Mouse (Mus musculus): ENCODE measurements around the gene Blvrb. TPM values are rescaled to one million over a fixed set of nuclear protein-coding genes. Genes with fewer than 3 reads are reported as not detected.

The Blvrb gene
- polyA plus RNA-seq, 1 experiment from 2014 or later = 40.9 TPM

GRCm38 (mm10) chr7:27454461-27455121 is 6.8 kb downstream of the Blvrb start:
- WGBS = 85% methylated on average over 10 of the region's 10 CpGs
- H3K27ac ChIP-seq (replicated peaks) = no peak overlapping the region
- H3K36me3 ChIP-seq = no peaks in the 10 kb centered on the region
- H3K27me3 ChIP-seq (ENCODE audit: low read depth, poor library complexity, severe bottlenecking) = no peaks in the 10 kb centered on the region
- H3K4me1 ChIP-seq = 0 out of 2 replicates have a peak, but pooled peaks cover 4% of the 10 kb centered on the region
- no peak overlapping the region for H3K4me3 ChIP-seq
- H3K9me3 ChIP-seq (replicated peaks) = no peaks in the 10 kb centered on the region
- DNase-seq (ENCODE audit: low spot score) = no peak

- Histone ChIP-seq H3K4me3 (no peak overlapping the region), H3K27ac (replicated peaks) (no peak overlapping the region), H3K4me1 (0 out of 2 replicates have a peak, but pooled peaks cover 4% of the 10 kb centered on the region), H3K9me3 (replicated peaks) (no peaks in the 10 kb centered on the region), H3K27me3 (ENCODE audit: low read depth, poor library complexity, severe bottlenecking) (no peaks in the 10 kb centered on the region), H3K36me3 (no peaks in the 10 kb centered on the region)
- no peak for DNase-seq (ENCODE audit: low spot score)
- 90% methylated on average over 3 of the region's 3 CpGs for WGBS
These were observed 7.5 kb downstream of the Blvrb start for GRCm38 (mm10) chr7:27455273-27455672.

GRCm38 (mm10) chr7:27458614-27459013 is 10.8 kb downstream of the Blvrb start:
- 85% methylated on average over 4 of the region's 4 CpGs for WGBS
- Histone ChIP-seq H3K4me3 (no peak overlapping the region), H3K4me1 (no peaks in the 10 kb centered on the region), H3K27me3 (ENCODE audit: low read depth, poor library complexity, severe bottlenecking) (no peaks in the 10 kb centered on the region), H3K36me3 (no peaks in the 10 kb centered on the region), H3K27ac (replicated peaks) (no peak overlapping the region), H3K9me3 (replicated peaks) (no peaks in the 10 kb centered on the region)
- no peak for DNase-seq (ENCODE audit: low spot score)

- Histone ChIP-seq H3K4me3 (no peak overlapping the region), H3K27ac (replicated peaks) (no peak overlapping the region), H3K9me3 (replicated peaks) (no peaks in the 10 kb centered on the region), H3K4me1 (no peaks in the 10 kb centered on the region), H3K36me3 (no peaks in the 10 kb centered on the region), H3K27me3 (ENCODE audit: low read depth, poor library complexity, severe bottlenecking) (no peaks in the 10 kb centered on the region)
- 95% methylated on average over 5 of the region's 5 CpGs for WGBS
- no peak for DNase-seq (ENCODE audit: low spot score)
These were observed 11.9 kb downstream of the Blvrb start for GRCm38 (mm10) chr7:27459640-27460039.

GRCm38 (mm10) chr7:27460477-27460876 is 12.7 kb downstream of the Blvrb start:
- Histone ChIP-seq H3K9me3 (replicated peaks) (no peaks in the 10 kb centered on the region), H3K4me1 (no peaks in the 10 kb centered on the region), H3K4me3 (no peak overlapping the region), H3K27me3 (ENCODE audit: low read depth, poor library complexity, severe bottlenecking) (no peaks in the 10 kb centered on the region), H3K36me3 (no peaks in the 10 kb centered on the region), H3K27ac (replicated peaks) (no peak overlapping the region)
- WGBS = 87% methylated on average over 6 of the region's 6 CpGs
- DNase-seq (ENCODE audit: low spot score) = no peak

GRCm38 (mm10) chr7:27467648-27468047 is 19.9 kb downstream of the Blvrb start:
- 48% methylated on average over 4 of the region's 4 CpGs for WGBS

GRCm38 (mm10) chr7:27471390-27472120 is 23.8 kb downstream of the Blvrb start:
- no peak for DNase-seq (ENCODE audit: low spot score)
- H3K27me3 ChIP-seq (ENCODE audit: low read depth, poor library complexity, severe bottlenecking) = no peaks in the 10 kb centered on the region
- H3K4me1 ChIP-seq = peaks cover 19% of the 10 kb centered on the region
- no peak overlapping the region for H3K4me3 ChIP-seq
- WGBS = 87% methylated on average over 11 of the region's 11 CpGs
- no peak overlapping the region for H3K27ac ChIP-seq (replicated peaks)
- peaks cover 7% of the 10 kb centered on the region for H3K36me3 ChIP-seq
- H3K9me3 ChIP-seq (replicated peaks) = no peaks in the 10 kb centered on the region

More at GRCm38 (mm10) chr7:27467648-27468047, 19.9 kb downstream of the Blvrb start:
- Histone ChIP-seq H3K4me1 (peaks cover 5% of the 10 kb centered on the region), H3K36me3 (no peaks in the 10 kb centered on the region), H3K27me3 (ENCODE audit: low read depth, poor library complexity, severe bottlenecking) (no peaks in the 10 kb centered on the region), H3K27ac (replicated peaks) (no peak overlapping the region), H3K4me3 (no peak overlapping the region), H3K9me3 (replicated peaks) (no peaks in the 10 kb centered on the region)
- DNase-seq (ENCODE audit: low spot score) = no peak

GRCm38 (mm10) chr7:27472596-27472995 is 24.8 kb downstream of the Blvrb start:
- Histone ChIP-seq H3K9me3 (replicated peaks) (no peaks in the 10 kb centered on the region), H3K27me3 (ENCODE audit: low read depth, poor library complexity, severe bottlenecking) (no peaks in the 10 kb centered on the region), H3K27ac (replicated peaks) (peak overlapping the region; percentile 92), H3K4me1 (peaks cover 19% of the 10 kb centered on the region), H3K4me3 (peak overlapping the region; percentile 81), H3K36me3 (peaks cover 18% of the 10 kb centered on the region)
- no peak for DNase-seq (ENCODE audit: low spot score)
- WGBS = 43% methylated on average over 7 of the region's 7 CpGs

- Histone ChIP-seq H3K27ac (replicated peaks) (peak within 1 kb of the TSS; percentile 92), H3K9me3 (replicated peaks) (no peaks in the 10 kb centered on the region), H3K36me3 (peaks cover 24% of the 10 kb centered on the region), H3K4me1 (peaks cover 19% of the 10 kb centered on the region), H3K27me3 (ENCODE audit: low read depth, poor library complexity, severe bottlenecking) (no peaks in the 10 kb centered on the region), H3K4me3 (peak within 1 kb of the TSS; percentile 81)
- DNase-seq (ENCODE audit: low spot score) = peak; percentile 99
- under 1% methylated on average over 36 of the region's 36 CpGs for WGBS
These were observed 25.5 kb downstream of the Blvrb start, which contains the start of gene Sertad3 for GRCm38 (mm10) chr7:27473156-27473834. TSS of gene Sertad3 (plus strand) at chr7:27473768.

- WGBS = under 1% methylated on average over 34 of the region's 34 CpGs
- Histone ChIP-seq H3K4me1 (peaks cover 19% of the 10 kb centered on the region), H3K4me3 (peak overlapping the region; percentile 81), H3K36me3 (peaks cover 24% of the 10 kb centered on the region), H3K27me3 (ENCODE audit: low read depth, poor library complexity, severe bottlenecking) (no peaks in the 10 kb centered on the region), H3K27ac (replicated peaks) (peak overlapping the region; percentile 92), H3K9me3 (replicated peaks) (no peaks in the 10 kb centered on the region)
- no peak for DNase-seq (ENCODE audit: low spot score)
These were observed 26.2 kb downstream of the Blvrb start for GRCm38 (mm10) chr7:27473835-27474489.

- Histone ChIP-seq H3K27me3 (ENCODE audit: low read depth, poor library complexity, severe bottlenecking) (no peaks in the 10 kb centered on the region), H3K36me3 (peaks cover 24% of the 10 kb centered on the region), H3K4me1 (peaks cover 19% of the 10 kb centered on the region), H3K9me3 (replicated peaks) (no peaks in the 10 kb centered on the region), H3K4me3 (peak overlapping the region; percentile 81), H3K27ac (replicated peaks) (peak overlapping the region; percentile 92)
- DNase-seq (ENCODE audit: low spot score) = peak; percentile 97
- under 1% methylated on average over 23 of the region's 23 CpGs for WGBS
These were observed 26.7 kb downstream of the Blvrb start for GRCm38 (mm10) chr7:27474490-27474954.

- Histone ChIP-seq H3K36me3 (peaks cover 24% of the 10 kb centered on the region), H3K4me1 (peaks cover 20% of the 10 kb centered on the region), H3K27ac (replicated peaks) (no peak overlapping the region), H3K9me3 (replicated peaks) (no peaks in the 10 kb centered on the region), H3K27me3 (ENCODE audit: low read depth, poor library complexity, severe bottlenecking) (no peaks in the 10 kb centered on the region), H3K4me3 (peak overlapping the region; percentile 81; the same call in 1 of the 2 replicates)
- DNase-seq (ENCODE audit: low spot score) = no peak
- WGBS = 98% methylated on average over 2 of the region's 2 CpGs
These were observed 27.8 kb downstream of the Blvrb start for GRCm38 (mm10) chr7:27475596-27475995.
